Mouse (Mus musculus): Measurements from ENCODE around the gene Cbarp. TPM values are rescaled to one million over a fixed set of nuclear protein-coding genes. Genes with fewer than 3 reads are reported as not detected.
A peak's percentile ranks its signal among the peaks of the same experiment; 100 is the strongest.

The Cbarp gene
- polyA plus RNA-seq, 1 experiment from 2014 or later, result 66.9 TPM

- peak overlapping the region; percentile 96 for H3K27ac ChIP-seq
- H3K4me2 ChIP-seq, result peak overlapping the region; percentile 94
- no peaks in the 10 kb centered on the region for H3K27me3 ChIP-seq (replicated peaks)
- under 1% methylated on average over 30 of the region's 33 CpGs for WGBS
- H3K9ac ChIP-seq, result peak overlapping the region; percentile 97
- peaks cover 27% of the 10 kb centered on the region for H3K36me3 ChIP-seq (replicated peaks)
- H3K9me3 ChIP-seq, result no peaks in the 10 kb centered on the region
- H3K4me1 ChIP-seq, result peaks cover 50% of the 10 kb centered on the region
- ATAC-seq (replicated peaks), result no peak
- peak overlapping the region; percentile 79 for H3K4me3 ChIP-seq
Measured at GRCm38 (mm10) chr10:80137626-80138552, 2.7 kb downstream of the Cbarp start.

- peak overlapping the region; percentile 79 for H3K4me3 ChIP-seq
- H3K36me3 ChIP-seq (replicated peaks), result peaks cover 35% of the 10 kb centered on the region
- peak overlapping the region; percentile 96 for H3K27ac ChIP-seq
- H3K4me1 ChIP-seq, result peaks cover 49% of the 10 kb centered on the region
- peak overlapping the region; percentile 97 for H3K9ac ChIP-seq
- WGBS, result 2% methylated on average over 28 of the region's 29 CpGs
- peak; percentile 7; the same call in 1 of the 2 replicates for ATAC-seq (replicated peaks)
- no peaks in the 10 kb centered on the region for H3K27me3 ChIP-seq (replicated peaks)
- H3K9me3 ChIP-seq, result no peaks in the 10 kb centered on the region
- H3K4me2 ChIP-seq, result peak overlapping the region; percentile 94
Measured at GRCm38 (mm10) chr10:80136952-80137625, 3.5 kb downstream of the Cbarp start.

- Histone ChIP-seq H3K36me3 (replicated peaks) (peaks cover 37% of the 10 kb centered on the region), H3K9me3 (no peaks in the 10 kb centered on the region), H3K9ac (peak overlapping the region; percentile 97), H3K4me2 (peak overlapping the region; percentile 94), H3K4me1 (peaks cover 51% of the 10 kb centered on the region), H3K4me3 (peak overlapping the region; percentile 79), H3K27ac (peak overlapping the region; percentile 96), H3K27me3 (replicated peaks) (no peaks in the 10 kb centered on the region)
- no peak for ATAC-seq (replicated peaks)
- 18% methylated on average over 41 of the region's 49 CpGs for WGBS
Measured at GRCm38 (mm10) chr10:80136179-80136951, 4.3 kb downstream of the Cbarp start.

- Histone ChIP-seq H3K27me3 (replicated peaks) (no peaks in the 10 kb centered on the region), H3K9me3 (no peaks in the 10 kb centered on the region), H3K27ac (no peak overlapping the region), H3K4me2 (0 out of 2 replicates have a peak overlapping the region, but pooled peaks have one; percentile 94), H3K36me3 (replicated peaks) (peaks cover 45% of the 10 kb centered on the region), H3K4me1 (peaks cover 48% of the 10 kb centered on the region), H3K9ac (no peak overlapping the region), H3K4me3 (no peak overlapping the region)
- ATAC-seq (replicated peaks), result no peak
- 89% methylated on average over 1 of the region's 1 CpGs for WGBS
Measured at GRCm38 (mm10) chr10:80135641-80136040, 5.0 kb downstream of the Cbarp start.

- Histone ChIP-seq H3K36me3 (replicated peaks) (peaks cover 47% of the 10 kb centered on the region), H3K4me1 (peaks cover 46% of the 10 kb centered on the region), H3K9me3 (no peaks in the 10 kb centered on the region), H3K9ac (no peak overlapping the region), H3K4me2 (no peak overlapping the region), H3K27ac (no peak overlapping the region), H3K4me3 (no peak overlapping the region), H3K27me3 (replicated peaks) (no peaks in the 10 kb centered on the region)
- no peak for ATAC-seq (replicated peaks)
- WGBS, result 86% methylated on average over 10 of the region's 10 CpGs
Measured at GRCm38 (mm10) chr10:80135161-80135560, 5.5 kb downstream of the Cbarp start.

- no peak overlapping the region for H3K27ac ChIP-seq
- no peak overlapping the region for H3K9ac ChIP-seq
- ATAC-seq (replicated peaks), result no peak
- no peaks in the 10 kb centered on the region for H3K27me3 ChIP-seq (replicated peaks)
- no peak overlapping the region for H3K4me2 ChIP-seq
- no peak overlapping the region for H3K4me3 ChIP-seq
- no peaks in the 10 kb centered on the region for H3K9me3 ChIP-seq
- H3K4me1 ChIP-seq, result peaks cover 42% of the 10 kb centered on the region
- 90% methylated on average over 9 of the region's 9 CpGs for WGBS
- peaks cover 49% of the 10 kb centered on the region for H3K36me3 ChIP-seq (replicated peaks)
Measured at GRCm38 (mm10) chr10:80134421-80134820, 6.2 kb downstream of the Cbarp start.

GRCm38 (mm10) chr10:80133226-80133849, 7.3 kb downstream of the Cbarp start:
- no peak overlapping the region for H3K9ac ChIP-seq
- no peak for ATAC-seq (replicated peaks)
- H3K4me2 ChIP-seq, result no peak overlapping the region
- H3K4me1 ChIP-seq, result peaks cover 39% of the 10 kb centered on the region
- 65% methylated on average over 8 of the region's 8 CpGs for WGBS
- no peak overlapping the region for H3K27ac ChIP-seq
- no peaks in the 10 kb centered on the region for H3K9me3 ChIP-seq
- H3K27me3 ChIP-seq (replicated peaks), result no peaks in the 10 kb centered on the region
- peaks cover 57% of the 10 kb centered on the region for H3K36me3 ChIP-seq (replicated peaks)
- H3K4me3 ChIP-seq, result no peak overlapping the region

- Histone ChIP-seq H3K4me2 (peak overlapping the region; percentile 12), H3K27ac (no peak overlapping the region), H3K4me1 (peaks cover 27% of the 10 kb centered on the region), H3K4me3 (0 out of 2 replicates have a peak overlapping the region, but pooled peaks have one; percentile 8), H3K27me3 (replicated peaks) (no peaks in the 10 kb centered on the region), H3K36me3 (replicated peaks) (peaks cover 70% of the 10 kb centered on the region), H3K9me3 (no peaks in the 10 kb centered on the region), H3K9ac (no peak overlapping the region)
- 25% methylated on average over 27 of the region's 27 CpGs for WGBS
- ATAC-seq (replicated peaks), result peak; percentile 12; the same call in 1 of the 2 replicates
Measured at GRCm38 (mm10) chr10:80131952-80132350, 8.7 kb downstream of the Cbarp start.

- no peak overlapping the region for H3K9ac ChIP-seq
- ATAC-seq (replicated peaks), result peak; percentile 62
- H3K9me3 ChIP-seq, result no peaks in the 10 kb centered on the region
- no peaks in the 10 kb centered on the region for H3K27me3 ChIP-seq (replicated peaks)
- peaks cover 75% of the 10 kb centered on the region for H3K36me3 ChIP-seq (replicated peaks)
- H3K27ac ChIP-seq, result peak overlapping the region; percentile 2; the same call in 1 of the 2 replicates
- WGBS, result 14% methylated on average over 55 of the region's 55 CpGs
- 0 out of 2 replicates have a peak overlapping the region, but pooled peaks have one; percentile 8 for H3K4me3 ChIP-seq
- H3K4me1 ChIP-seq, result peaks cover 22% of the 10 kb centered on the region
- peak overlapping the region; percentile 12 for H3K4me2 ChIP-seq
Measured at GRCm38 (mm10) chr10:80131316-80131951, 9.2 kb downstream of the Cbarp start.

- no peak overlapping the region for H3K4me2 ChIP-seq
Measured at GRCm38 (mm10) chr10:80130403-80131031, 10.1 kb downstream of the Cbarp start.

GRCm38 (mm10) chr10:80129846-80130245, 10.8 kb downstream of the Cbarp start:
- no peak overlapping the region for H3K9ac ChIP-seq
- no peaks in the 10 kb centered on the region for H3K9me3 ChIP-seq
- no peak overlapping the region for H3K4me3 ChIP-seq
- H3K27me3 ChIP-seq (replicated peaks), result no peaks in the 10 kb centered on the region
- H3K4me1 ChIP-seq, result peaks cover 18% of the 10 kb centered on the region
- H3K4me2 ChIP-seq, result no peak overlapping the region
- peaks cover 75% of the 10 kb centered on the region for H3K36me3 ChIP-seq (replicated peaks)
- H3K27ac ChIP-seq, result no peak overlapping the region
- WGBS, result 96% methylated on average over 9 of the region's 9 CpGs
- ATAC-seq (replicated peaks), result no peak

More at GRCm38 (mm10) chr10:80130403-80131031, 10.1 kb downstream of the Cbarp start:
- no peak for ATAC-seq (replicated peaks)
- WGBS, result 85% methylated on average over 18 of the region's 18 CpGs
- H3K27me3 ChIP-seq (replicated peaks), result no peaks in the 10 kb centered on the region
- peaks cover 18% of the 10 kb centered on the region for H3K4me1 ChIP-seq
- H3K4me3 ChIP-seq, result no peak overlapping the region
- peak overlapping the region; percentile 2; the same call in 1 of the 2 replicates for H3K27ac ChIP-seq
- peaks cover 82% of the 10 kb centered on the region for H3K36me3 ChIP-seq (replicated peaks)
- no peaks in the 10 kb centered on the region for H3K9me3 ChIP-seq
- no peak overlapping the region for H3K9ac ChIP-seq

All from midbrain, embryonic 15.5 days (tissue).